Mouse (Mus musculus) heart, adult 2 months (tissue): ENCODE results near the gene Cblb.

Source experiments
- CTCF ChIP-seq: fragments of 200-600 bp; IDR thresholded peaks from 2 replicates; pipeline ENCODE4 v1.8.1; 2022; ENCODE audit warnings: antibody characterized with exemption, mild to moderate bottlenecking, moderate library complexity
- EP300 ChIP-seq: fragments of 200-500 bp; IDR thresholded peaks from 2 replicates; pipeline ENCODE4 v1.6.1; 2011; ENCODE audit warnings: low read depth, low read length, control low read depth; ENCODE audit not compliant: insufficient read depth
- POLR2A ChIP-seq: fragments of 200-500 bp; IDR thresholded peaks from 2 replicates; pipeline ENCODE4 v1.6.1; 2011; ENCODE audit warnings: mild to moderate bottlenecking, low read depth, low read length, control low read depth; ENCODE audit not compliant: insufficient read depth

DNA sequence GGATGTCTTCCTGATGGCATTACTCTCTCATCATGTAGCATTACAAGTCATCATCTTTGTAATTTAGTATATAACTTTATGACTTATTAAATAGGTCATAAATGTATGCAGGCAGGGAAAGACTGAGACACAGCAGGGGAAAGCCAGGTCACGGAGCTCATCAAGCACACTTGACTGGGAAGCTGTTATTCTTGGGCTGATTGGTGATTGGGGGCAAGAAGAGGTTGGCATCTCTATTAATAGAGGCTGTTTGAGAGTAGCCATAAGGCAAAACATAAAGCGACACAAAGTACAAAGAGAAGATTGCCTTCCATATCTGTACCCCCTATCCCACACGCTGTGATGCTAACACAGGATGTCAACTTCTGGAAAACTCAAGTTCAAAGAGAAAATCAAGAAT, 44.8 kb upstream of the Cblb start:
- TF ChIP-seq CTCF = no peak
- no peak for TF ChIP-seq EP300
- no peak for TF ChIP-seq POLR2A
